Mouse (Mus musculus): Measurements from ENCODE around the gene Gtsf1l.

- TF ChIP-seq CTCF (IDR thresholded peaks at IDR 0.05; ENCODE audit: borderline replicate concordance, control insufficient read depth, extremely low read depth, insufficient read depth, low read length, poor library complexity) (no peak), POLR2A (IDR thresholded peaks at IDR 0.05; ENCODE audit: control insufficient read depth, extremely low read depth, insufficient read depth, low read length, poor library complexity) (no peak)
These were observed 23.1 kb upstream of the Gtsf1l start for GRCm38 (mm10) chr2:163110706-163111105.

Data from thymus, adult 2 months (tissue).